Mouse (Mus musculus): ENCODE measurements around the gene Camkk1. TPM values are rescaled to one million over a fixed set of nuclear protein-coding genes. Genes with fewer than 3 reads are reported as not detected.

Gene Camkk1
- polyA plus RNA-seq, 1 experiment from 2014 or later: 3.5 TPM

DNA sequence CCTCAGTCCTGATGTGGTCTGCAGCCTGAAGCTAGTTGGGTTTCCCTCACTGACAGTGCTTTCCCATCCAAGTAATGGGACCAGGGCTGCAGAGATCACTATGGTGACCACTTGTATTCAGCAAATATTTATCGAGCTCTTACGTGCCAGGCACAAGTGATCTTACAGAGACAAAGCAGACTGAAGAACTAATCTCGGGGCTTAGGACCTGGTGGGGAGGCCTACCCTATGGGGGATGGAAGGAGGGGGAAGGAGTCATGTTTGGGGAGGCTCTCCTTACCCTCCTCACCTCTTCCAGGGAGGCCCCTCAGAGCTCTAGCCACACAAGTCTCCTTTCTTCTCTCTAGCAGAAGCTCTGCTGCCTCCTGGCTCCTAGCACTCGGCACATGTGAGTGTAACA is 5.0 kb downstream of the Camkk1 start:
- H3K27me3 ChIP-seq (ENCODE audit: insufficient read depth, low read length): peaks cover 24% of the 10 kb centered on the region
- peak; percentile 15 for DNase-seq
- H3K4me1 ChIP-seq (ENCODE audit: insufficient read depth): peaks cover 20% of the 10 kb centered on the region
- H3K9ac ChIP-seq: no peak overlapping the region
- TF ChIP-seq CTCF (IDR thresholded peaks at IDR 0.05; ENCODE audit: low read depth): no peak
- H3K9me3 ChIP-seq (ENCODE audit: low read depth, low read length): no peaks in the 10 kb centered on the region
- peak overlapping the region; percentile 33; the same call in 1 of the 2 replicates for H3K27ac ChIP-seq (ENCODE audit: low read depth)
- WGBS: 42% methylated on average over 4 of the region's 4 CpGs
- no peak overlapping the region for H3K4me2 ChIP-seq
- no peak overlapping the region for H3K4me3 ChIP-seq (ENCODE audit: low read depth, low read length)
- no peaks in the 10 kb centered on the region for H3K36me3 ChIP-seq (ENCODE audit: insufficient read depth)
- no peak for ATAC-seq (ENCODE audit: insufficient read depth)

DNA sequence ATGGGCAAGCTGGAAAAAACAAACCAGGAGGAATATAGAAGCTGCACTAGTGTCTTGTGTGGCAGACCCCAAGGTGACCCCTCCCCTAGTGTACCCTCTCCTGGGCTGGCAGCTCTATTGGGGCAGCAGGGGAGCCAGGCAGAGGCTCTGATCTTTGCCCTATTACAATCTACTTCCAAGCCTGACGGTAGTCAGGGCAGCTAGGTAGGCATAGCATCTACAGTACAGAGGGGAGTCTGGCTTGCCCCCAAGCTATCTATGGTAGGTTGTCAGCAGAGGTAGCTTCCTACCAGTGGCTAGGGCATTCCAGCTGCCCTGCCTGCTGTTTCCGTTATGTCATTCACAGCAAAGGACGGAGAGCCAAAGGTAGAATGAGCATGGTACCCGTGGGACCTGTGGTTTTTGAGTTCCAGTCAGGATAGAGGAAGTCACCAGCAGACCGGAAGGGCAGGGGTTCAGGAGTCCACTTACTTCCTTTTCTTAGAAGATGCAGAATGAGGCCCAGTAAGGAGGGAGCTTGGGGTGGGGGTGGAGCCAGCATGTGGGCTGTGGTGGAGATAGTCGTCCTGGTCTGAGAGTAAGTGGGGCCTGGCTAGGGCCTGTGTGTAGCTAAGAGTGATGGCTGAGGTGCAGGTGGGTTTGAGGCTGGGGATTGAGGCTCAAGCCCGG is 5.6 kb downstream of the Camkk1 start:
- TF ChIP-seq CTCF (IDR thresholded peaks at IDR 0.05; ENCODE audit: low read depth): no peak
- Histone ChIP-seq H3K9ac (no peak overlapping the region), H3K27ac (ENCODE audit: low read depth) (peak overlapping the region; percentile 33; the same call in 1 of the 2 replicates), H3K4me3 (ENCODE audit: low read depth, low read length) (no peak overlapping the region), H3K4me2 (peak overlapping the region; percentile 8; the same call in 1 of the 2 replicates), H3K36me3 (ENCODE audit: insufficient read depth) (no peaks in the 10 kb centered on the region), H3K9me3 (ENCODE audit: low read depth, low read length) (no peaks in the 10 kb centered on the region), H3K27me3 (ENCODE audit: insufficient read depth, low read length) (peaks cover 20% of the 10 kb centered on the region), H3K4me1 (ENCODE audit: insufficient read depth) (peaks cover 20% of the 10 kb centered on the region)
- peak; percentile 6; the same call in 1 of the 2 replicates for ATAC-seq (ENCODE audit: insufficient read depth)
- peak; percentile 36 for DNase-seq
- WGBS: 39% methylated on average over 7 of the region's 7 CpGs

GRCm38 (mm10) chr11:73026961-73027360 is 8.2 kb downstream of the Camkk1 start:
- Histone ChIP-seq H3K4me1 (ENCODE audit: insufficient read depth) (peaks cover 18% of the 10 kb centered on the region), H3K27me3 (ENCODE audit: insufficient read depth, low read length) (no peaks in the 10 kb centered on the region), H3K9me3 (ENCODE audit: low read depth, low read length) (no peaks in the 10 kb centered on the region), H3K27ac (ENCODE audit: low read depth) (no peak overlapping the region), H3K36me3 (ENCODE audit: insufficient read depth) (no peaks in the 10 kb centered on the region), H3K4me2 (no peak overlapping the region), H3K4me3 (ENCODE audit: low read depth, low read length) (no peak overlapping the region), H3K9ac (peak overlapping the region; percentile 11; the same call in 1 of the 2 replicates)
- WGBS: 28% methylated on average over 8 of the region's 8 CpGs
- TF ChIP-seq CTCF (IDR thresholded peaks at IDR 0.05; ENCODE audit: low read depth): no peak
- no peak for ATAC-seq (ENCODE audit: insufficient read depth)
- DNase-seq: peak; percentile 55

GRCm38 (mm10) chr11:73030821-73031498 is 12.2 kb downstream of the Camkk1 start:
- H3K27ac ChIP-seq (ENCODE audit: low read depth): peak overlapping the region; percentile 58; the same call in 1 of the 2 replicates
- TF ChIP-seq CTCF (IDR thresholded peaks at IDR 0.05; ENCODE audit: low read depth): peak; percentile 23
- H3K27me3 ChIP-seq (ENCODE audit: insufficient read depth, low read length): no peaks in the 10 kb centered on the region
- DNase-seq: peak; percentile 95
- no peaks in the 10 kb centered on the region for H3K4me1 ChIP-seq (ENCODE audit: insufficient read depth)
- H3K4me3 ChIP-seq (ENCODE audit: low read depth, low read length): peak overlapping the region; percentile 15
- no peak overlapping the region for H3K9ac ChIP-seq
- peak overlapping the region; percentile 56 for H3K4me2 ChIP-seq
- WGBS: 20% methylated on average over 20 of the region's 20 CpGs
- H3K9me3 ChIP-seq (ENCODE audit: low read depth, low read length): no peaks in the 10 kb centered on the region
- peak; percentile 95 for ATAC-seq (ENCODE audit: insufficient read depth)
- no peaks in the 10 kb centered on the region for H3K36me3 ChIP-seq (ENCODE audit: insufficient read depth)

DNA sequence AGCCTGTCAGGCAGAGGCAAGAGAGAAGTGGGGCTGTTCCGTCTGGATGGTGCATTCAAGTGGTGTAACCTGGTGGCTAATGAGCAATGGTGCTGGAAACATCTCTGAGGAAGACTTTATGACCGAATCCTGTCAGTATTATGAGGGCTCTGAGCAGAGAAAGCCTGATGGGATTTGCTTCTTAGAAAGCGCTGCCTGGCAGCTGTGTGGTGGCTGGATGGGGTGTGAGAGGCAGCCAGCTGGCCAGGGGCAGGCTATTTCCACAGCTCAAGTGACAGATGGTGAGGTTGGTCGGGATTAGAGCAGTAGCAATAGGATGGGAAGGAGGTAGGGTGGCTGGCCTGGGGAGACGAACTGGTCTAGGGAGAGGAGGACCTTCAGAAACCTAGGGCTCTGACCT is 12.7 kb downstream of the Camkk1 start:
- 81% methylated on average over 5 of the region's 5 CpGs for WGBS

DNA sequence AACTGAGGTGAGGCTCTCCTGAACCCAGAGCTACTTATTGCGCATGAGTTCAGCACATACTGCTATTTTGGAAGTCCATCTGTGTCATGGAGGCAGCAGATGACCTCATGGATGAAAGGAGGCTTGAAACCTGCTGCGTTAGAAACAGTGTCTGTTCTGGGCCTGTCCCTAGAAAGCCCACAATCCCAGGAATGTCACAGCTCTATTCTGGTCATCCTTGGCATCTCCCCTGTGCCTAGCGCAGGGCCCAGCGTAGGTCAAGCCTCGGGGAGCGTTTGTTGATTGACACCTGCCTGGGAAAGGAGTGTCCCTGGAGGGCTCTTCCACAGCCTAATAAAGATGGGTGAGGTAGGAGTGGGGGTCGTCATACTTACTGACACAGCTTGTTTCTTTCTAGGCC is 17.3 kb downstream of the Camkk1 start:
- 81% methylated on average over 7 of the region's 7 CpGs for WGBS
- Histone ChIP-seq H3K4me3 (ENCODE audit: low read depth, low read length) (no peak overlapping the region), H3K9me3 (ENCODE audit: low read depth, low read length) (no peaks in the 10 kb centered on the region), H3K4me2 (no peak overlapping the region), H3K9ac (no peak overlapping the region), H3K4me1 (ENCODE audit: insufficient read depth) (no peaks in the 10 kb centered on the region), H3K27me3 (ENCODE audit: insufficient read depth, low read length) (no peaks in the 10 kb centered on the region), H3K27ac (ENCODE audit: low read depth) (no peak overlapping the region), H3K36me3 (ENCODE audit: insufficient read depth) (peaks cover 5% of the 10 kb centered on the region)
- DNase-seq (no peak), ATAC-seq (ENCODE audit: insufficient read depth) (no peak)
- TF ChIP-seq CTCF (IDR thresholded peaks at IDR 0.05; ENCODE audit: low read depth): no peak

More for the DNA sequence above, 12.7 kb downstream of the Camkk1 start:
- H3K27ac ChIP-seq (ENCODE audit: low read depth): 0 out of 2 replicates have a peak overlapping the region, but pooled peaks have one; percentile 58
- ATAC-seq (ENCODE audit: insufficient read depth): no peak
- H3K4me2 ChIP-seq: peak overlapping the region; percentile 56
- H3K4me1 ChIP-seq (ENCODE audit: insufficient read depth): no peaks in the 10 kb centered on the region
- H3K9ac ChIP-seq: no peak overlapping the region
- no peak for TF ChIP-seq CTCF (IDR thresholded peaks at IDR 0.05; ENCODE audit: low read depth)
- H3K27me3 ChIP-seq (ENCODE audit: insufficient read depth, low read length): no peaks in the 10 kb centered on the region
- H3K4me3 ChIP-seq (ENCODE audit: low read depth, low read length): no peak overlapping the region
- no peaks in the 10 kb centered on the region for H3K9me3 ChIP-seq (ENCODE audit: low read depth, low read length)
- no peaks in the 10 kb centered on the region; the same call in 1 of the 2 replicates for H3K36me3 ChIP-seq (ENCODE audit: insufficient read depth)
- DNase-seq: no peak

GRCm38 (mm10) chr11:73036889-73037288 is 18.1 kb downstream of the Camkk1 start:
- Histone ChIP-seq H3K27me3 (ENCODE audit: insufficient read depth, low read length) (no peaks in the 10 kb centered on the region), H3K4me2 (no peak overlapping the region), H3K4me3 (ENCODE audit: low read depth, low read length) (no peak overlapping the region), H3K4me1 (ENCODE audit: insufficient read depth) (no peaks in the 10 kb centered on the region), H3K9ac (no peak overlapping the region), H3K27ac (ENCODE audit: low read depth) (no peak overlapping the region), H3K36me3 (ENCODE audit: insufficient read depth) (peaks cover 5% of the 10 kb centered on the region), H3K9me3 (ENCODE audit: low read depth, low read length) (no peaks in the 10 kb centered on the region)
- ATAC-seq (ENCODE audit: insufficient read depth) (no peak), DNase-seq (no peak)
- no peak for TF ChIP-seq CTCF (IDR thresholded peaks at IDR 0.05; ENCODE audit: low read depth)
- 47% methylated on average over 6 of the region's 6 CpGs for WGBS
